ENCODE assay signal across 7 mouse cellular contexts in genomic region chr9:51277834-51278498, GRCm38 (mm10). TPM values are rescaled to one million over a fixed set of nuclear protein-coding genes. Genes with fewer than 3 reads are reported as not detected.
DNase-seq lines count a peak whose midpoint lies in the region; ATAC-seq and TF ChIP-seq lines count a peak whose summit lies in the region.

No protein-coding gene starts in this region.

- no peaks in the 10 kb centered on the region for H3K36me3 ChIP-seq in testis, adult 2 months (ENCODE audit: control insufficient read depth, insufficient read depth, low read length)
- H3K36me3 ChIP-seq in heart, embryonic 15.5 days = no peaks in the 10 kb centered on the region
- no peaks in the 10 kb centered on the region for H3K36me3 ChIP-seq in liver, postnatal 0 days (replicated peaks; ENCODE audit: insufficient read depth, low read length)

- H3K27ac ChIP-seq in testis, adult 2 months (ENCODE audit: control insufficient read depth, insufficient read depth, low read depth, low read length) = peak overlapping the region; percentile 81
- H3K27ac ChIP-seq in heart, embryonic 15.5 days = peak overlapping the region; percentile 88
- peak overlapping the region; percentile 18; the same call in 1 of the 2 replicates for H3K27ac ChIP-seq in liver, postnatal 0 days (ENCODE audit: low read depth)

- no peaks in the 10 kb centered on the region for H3K9me3 ChIP-seq in heart, embryonic 15.5 days (replicated peaks)
- no peaks in the 10 kb centered on the region for H3K9me3 ChIP-seq in liver, postnatal 0 days (ENCODE audit: low read length)

- peak overlapping the region; percentile 78 for H3K9ac ChIP-seq in heart, embryonic 15.5 days
- H3K9ac ChIP-seq in liver, postnatal 0 days (replicated peaks) = no peak overlapping the region

- no peaks in the 10 kb centered on the region for H3K27me3 ChIP-seq in testis, adult 2 months (ENCODE audit: control insufficient read depth, insufficient read depth, low read length)
- H3K27me3 ChIP-seq in heart, embryonic 15.5 days = no peaks in the 10 kb centered on the region
- peaks cover 3% of the 10 kb centered on the region for H3K27me3 ChIP-seq in liver, postnatal 0 days (ENCODE audit: insufficient read depth, low read length)

- H3K4me2 ChIP-seq in heart, embryonic 15.5 days = peak overlapping the region; percentile 93
- H3K4me2 ChIP-seq in liver, postnatal 0 days (ENCODE audit: low read depth, low read length) = peak overlapping the region; percentile 79

- no peak for TF ChIP-seq EP300 in liver, postnatal 0 days (IDR thresholded peaks at IDR 0.05; ENCODE audit: low read depth)

- H3K4me3 ChIP-seq in testis, adult 2 months (ENCODE audit: control insufficient read depth, low read depth, low read length) = peak overlapping the region; percentile 77
- H3K4me3 ChIP-seq in heart, embryonic 15.5 days = peak overlapping the region; percentile 76
- H3K4me3 ChIP-seq in liver, postnatal 0 days (ENCODE audit: low read depth, low read length) = peak overlapping the region; percentile 54

- ATAC-seq in heart, embryonic 15.5 days (replicated peaks; ENCODE audit: insufficient number of reproducible peaks, insufficient read depth, low FRiP score, low read depth) = no peak
- ATAC-seq in liver, postnatal 0 days = no peak
- no peak for ATAC-seq in CD4-positive, CD25-positive, alpha-beta regulatory T cell, adult 4 months

- TF ChIP-seq CTCF in testis, adult 2 months (IDR thresholded peaks at IDR 0.05; ENCODE audit: control insufficient read depth, insufficient read depth, insufficient replicate concordance, low read depth, low read length) = no peak
- TF ChIP-seq CTCF in liver, postnatal 0 days (IDR thresholded peaks at IDR 0.05; ENCODE audit: low read depth) = no peak

- no peak for TF ChIP-seq POLR2A in testis, adult 2 months (IDR thresholded peaks at IDR 0.05; ENCODE audit: control insufficient read depth, low read depth, low read length)

- H3K4me1 ChIP-seq in testis, adult 2 months (ENCODE audit: control insufficient read depth, insufficient read depth, low read length) = peaks cover 8% of the 10 kb centered on the region
- peaks cover 15% of the 10 kb centered on the region for H3K4me1 ChIP-seq in heart, embryonic 15.5 days (replicated peaks)
- peaks cover 6% of the 10 kb centered on the region; the same call in 1 of the 2 replicates for H3K4me1 ChIP-seq in liver, postnatal 0 days (ENCODE audit: insufficient read depth)

- DNase-seq in testis, postnatal 10 days (ENCODE audit: low spot score) = no peak
- no peak for DNase-seq in liver, postnatal 0 days
- DNase-seq in adrenal gland, adult 18-20 months (ENCODE audit: low spot score in 2 of 2) = no peak
- no peak for DNase-seq in right cerebral cortex, postnatal 4 days

- WGBS in heart, embryonic 15.5 days = 20% methylated on average over 13 of the region's 13 CpGs
- 27% methylated on average over 13 of the region's 13 CpGs for WGBS in liver, postnatal 0 days (ENCODE audit: insufficient replicate concordance)

RNA-seq across cellular contexts. Expression of gene Colca2, which starts 0.4 kb away (rescaled TPM):
- polyA plus RNA-seq in testis, adult 2 months (2012; rRNA removed) = 4.8 and 7.2 TPM in 2 replicates
- 2.7 and 3.7 TPM in 2 replicates for polyA plus RNA-seq in heart, embryonic 15.5 days (2015; fragmentation: Nextera tagmentation; extraction: Ambion mirVana)
- polyA plus RNA-seq in liver, postnatal 0 days (2015; fragmentation: Nextera tagmentation; extraction: Ambion mirVana) = 0.39 and 0.69 TPM in 2 replicates
- polyA plus RNA-seq in CD4-positive, CD25-positive, alpha-beta regulatory T cell, adult 4 months (2017; shearing (Covaris generic)) = under 1 TPM in 1 of 2 experiments, not detected in 1; 0.26 TPM
- total RNA-seq in adrenal gland, adult 18-20 months (2021) = 1 to 10 TPM; 2.0 to 3.3 TPM

RNA-seq across cellular contexts. Expression of gene 1810046K07Rik, which starts 50.8 kb away (rescaled TPM):
- polyA plus RNA-seq in testis, adult 2 months (2012; rRNA removed) = 3.1 and 3.9 TPM in 2 replicates
- 0.22 TPM in 1 of 2 replicates, not detected in the other for polyA plus RNA-seq in heart, embryonic 15.5 days (2015; fragmentation: Nextera tagmentation; extraction: Ambion mirVana)
- polyA plus RNA-seq in liver, postnatal 0 days (2015; fragmentation: Nextera tagmentation; extraction: Ambion mirVana) = 0.73 and 1.6 TPM in 2 replicates
- not detected for polyA plus RNA-seq in CD4-positive, CD25-positive, alpha-beta regulatory T cell, adult 4 months (2017; shearing (Covaris generic))
- total RNA-seq in adrenal gland, adult 18-20 months (2021) = not detected

Comparison
In these comparisons a context has a peak if more than half of its experiments do, and no peak if none do; other contexts are left out.
1. H3K27ac ChIP-seq: peak in every context shown above with its lines; median percentile 88 in heart, embryonic 15.5 days; 81 in testis, adult 2 months; 18 in liver, postnatal 0 days.